Mouse (Mus musculus) kidney, adult 18-20 months (tissue): ENCODE data around the gene Rpl3l.
"Not testable (repeated sequence)": the region's sequence is repeated elsewhere in the genome, so short reads cannot be mapped to it uniquely, and the experiment has no call there.

ENCODE experiments used
- DNase-seq: peaks from one replicate; pipeline ENCODE4 v3.0.0; 2021

Gene Rpl3l

DNA sequence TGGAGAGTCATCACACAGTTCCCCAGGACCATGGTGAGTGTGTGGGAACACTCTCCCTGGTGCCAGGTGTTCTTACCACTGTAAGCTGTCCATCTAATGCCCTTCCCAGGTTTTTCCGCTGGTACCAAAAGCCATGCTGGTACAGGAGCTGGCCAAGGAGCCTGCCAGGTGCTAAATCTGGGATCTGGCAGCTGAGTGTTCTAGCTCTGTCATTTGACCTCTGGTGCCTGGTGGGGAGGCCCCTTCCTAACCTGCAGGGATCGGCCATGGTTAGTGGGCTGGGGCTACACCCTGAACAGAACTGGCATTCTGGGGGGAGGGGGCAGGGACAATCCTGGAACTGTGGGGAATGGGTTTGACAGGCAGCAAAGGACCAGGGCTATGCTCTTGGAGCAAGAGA lies at the start of gene Rpl3l:
Gene Rpl3l (plus strand): TSS at position 203 of the 400 bp plus-strand sequence.
- no peak for DNase-seq

DNA sequence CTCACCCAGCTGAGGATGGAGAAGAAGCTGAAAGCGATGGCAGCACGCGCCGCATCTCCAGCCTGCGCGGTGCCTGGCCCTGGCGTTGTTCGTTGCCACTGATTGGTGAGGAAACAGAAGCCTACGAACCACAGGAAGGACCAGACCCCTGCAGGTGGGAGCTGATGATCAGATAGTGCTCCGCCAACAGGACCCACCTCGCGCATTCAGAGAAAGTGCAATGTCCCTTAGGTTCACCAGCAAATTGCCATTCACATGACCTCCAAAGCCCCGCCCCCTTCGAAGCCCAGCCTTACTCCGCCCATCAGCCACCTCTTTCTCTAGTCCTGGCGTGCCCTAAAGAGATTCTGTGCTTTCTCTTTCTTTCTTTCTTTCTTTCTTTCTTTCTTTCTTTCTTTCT lies 41.1 kb upstream of the Rpl3l start:
- peak; percentile 53 for DNase-seq

DNA sequence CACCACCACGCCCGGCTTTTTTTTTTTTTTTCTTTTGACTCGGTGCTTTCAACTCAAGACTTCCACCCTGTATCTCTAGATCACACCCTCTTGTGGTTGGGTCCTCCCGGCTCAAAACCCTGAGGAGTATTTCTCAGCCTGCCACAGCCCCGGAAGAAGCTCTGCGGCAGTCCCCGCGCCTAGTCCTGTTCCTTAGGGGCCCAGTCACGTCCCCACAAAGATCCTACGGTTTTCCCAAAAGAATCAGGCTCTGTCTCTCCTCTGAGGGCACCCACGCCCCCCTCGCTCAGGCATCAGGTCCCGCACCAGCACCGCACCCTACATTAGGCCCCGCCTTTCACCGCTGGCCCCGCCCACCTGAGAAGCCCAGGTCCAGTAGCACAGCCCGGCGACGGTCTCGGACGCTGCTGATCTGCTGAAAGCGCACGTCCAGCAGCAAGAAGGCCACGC lies 40.4 kb upstream of the Rpl3l start:
- DNase-seq, result peak; percentile 70

DNA sequence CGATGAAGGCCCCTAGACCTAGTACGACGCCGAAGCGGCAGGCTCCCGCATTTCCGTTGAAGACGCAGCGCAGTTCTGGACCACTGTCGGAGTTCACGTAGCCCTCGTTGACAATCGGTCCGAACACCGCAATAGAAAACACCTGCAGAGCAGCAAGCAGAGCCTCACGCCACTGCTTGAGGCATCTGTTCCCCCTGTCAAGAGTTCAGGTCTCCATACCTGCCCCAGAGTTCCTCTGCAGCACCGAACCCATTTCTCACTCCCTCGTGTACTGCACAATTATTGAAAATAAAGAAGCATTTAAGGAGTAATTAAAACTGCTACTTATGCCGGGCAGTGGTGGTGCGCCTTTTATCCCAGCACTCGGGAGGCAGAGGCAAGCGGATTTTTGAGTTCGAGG lies 40.0 kb upstream of the Rpl3l start:
- DNase-seq, result no peak

DNA sequence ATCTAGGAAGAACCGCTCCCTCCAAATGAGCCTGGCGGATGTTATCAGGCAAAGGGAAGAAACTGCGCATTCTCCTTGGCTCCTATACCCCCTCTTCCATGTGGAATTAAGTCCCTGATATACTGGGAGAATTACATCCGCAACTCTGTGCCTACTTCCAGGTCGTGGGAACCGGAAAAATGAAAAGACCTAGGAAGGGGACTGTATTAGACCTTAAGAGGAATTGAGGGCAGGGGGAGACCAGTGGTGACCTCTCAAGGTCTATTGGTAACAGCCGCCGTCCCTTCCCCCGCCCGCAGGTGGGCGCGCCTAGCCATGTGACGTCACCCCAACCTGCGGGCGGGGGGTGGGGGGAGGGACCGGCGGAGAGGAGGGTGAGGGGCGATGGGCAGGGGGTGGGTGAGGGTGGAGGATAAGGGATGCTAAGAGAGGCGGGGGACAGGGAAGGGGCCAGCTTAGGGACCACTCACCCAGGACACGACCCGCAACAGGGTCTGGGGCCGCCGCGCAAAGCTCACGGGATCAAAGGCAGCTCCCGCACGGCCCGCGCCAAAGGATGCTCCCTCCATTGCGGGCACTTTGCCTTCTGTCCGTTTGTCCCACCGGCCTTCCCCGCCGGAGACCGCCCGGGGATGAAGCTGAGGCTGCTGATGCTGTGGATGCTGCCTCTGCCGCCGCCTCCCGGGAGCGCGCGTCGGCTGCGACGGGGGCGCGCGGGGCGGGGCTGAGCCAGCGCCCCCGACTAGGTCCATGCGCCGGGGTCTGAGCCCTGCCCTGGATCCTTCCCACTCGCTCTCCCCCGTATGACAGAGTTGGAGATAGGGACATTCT lies 38.2 kb upstream of the Rpl3l start, which contains the start of gene Syngr3:
Gene Syngr3 (minus strand): TSS at position 705 of the 831 bp plus-strand sequence.
- no peak for DNase-seq

DNA sequence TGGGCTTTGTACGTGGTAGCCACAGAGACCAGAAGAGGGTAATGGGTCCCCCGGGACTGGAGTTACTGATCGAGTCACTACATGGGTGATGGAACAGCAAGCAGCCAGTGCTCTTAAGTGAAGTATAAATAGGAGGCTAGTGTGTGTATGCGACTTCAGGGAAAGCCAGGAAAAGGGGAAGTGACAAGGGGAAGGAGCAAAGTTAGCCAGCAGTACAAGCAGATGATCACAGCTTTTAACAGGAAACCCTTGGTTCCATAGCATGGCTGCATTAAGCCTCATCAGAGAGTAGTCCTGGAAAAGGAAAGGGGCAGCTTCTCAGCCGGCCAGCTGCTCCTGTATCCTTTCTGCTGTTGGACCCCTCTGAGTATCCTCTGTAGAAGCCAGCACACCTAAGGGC lies 35.2 kb upstream of the Rpl3l start:
- DNase-seq, result no peak

DNA sequence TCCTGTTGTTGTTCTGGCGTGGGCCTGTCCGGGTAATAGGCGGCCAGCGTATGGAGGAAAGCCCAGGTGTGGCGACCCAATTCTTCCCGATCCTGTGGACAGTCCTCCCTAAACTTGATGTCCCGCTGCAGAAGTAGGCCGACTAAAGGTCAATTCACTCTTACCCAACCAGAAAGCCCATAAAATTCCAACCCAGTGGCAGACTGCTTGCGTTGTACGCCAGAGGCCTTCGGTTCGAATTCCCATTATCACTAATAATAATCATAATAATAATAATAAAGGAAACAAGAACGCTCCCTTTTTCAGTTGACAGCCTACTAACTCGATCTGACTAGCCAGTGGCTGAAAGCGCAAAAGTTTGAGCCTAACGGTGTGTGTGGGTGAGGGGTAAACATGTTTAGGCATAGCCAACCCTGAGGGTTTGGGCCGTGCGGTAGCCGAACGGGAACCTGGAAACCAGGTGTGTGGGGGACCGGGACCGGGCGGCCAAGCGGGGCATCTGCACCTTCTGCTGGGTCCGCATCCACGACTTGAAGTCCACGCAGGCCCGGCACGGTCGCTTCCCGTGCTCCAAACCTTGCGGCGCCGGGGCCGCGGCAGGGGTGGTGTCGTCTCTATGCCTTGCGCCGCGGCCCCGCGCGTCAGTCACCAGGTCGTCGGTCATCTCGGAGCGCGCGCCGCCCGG lies 32.2 kb upstream of the Rpl3l start:
- peak; percentile 34 for DNase-seq

DNA sequence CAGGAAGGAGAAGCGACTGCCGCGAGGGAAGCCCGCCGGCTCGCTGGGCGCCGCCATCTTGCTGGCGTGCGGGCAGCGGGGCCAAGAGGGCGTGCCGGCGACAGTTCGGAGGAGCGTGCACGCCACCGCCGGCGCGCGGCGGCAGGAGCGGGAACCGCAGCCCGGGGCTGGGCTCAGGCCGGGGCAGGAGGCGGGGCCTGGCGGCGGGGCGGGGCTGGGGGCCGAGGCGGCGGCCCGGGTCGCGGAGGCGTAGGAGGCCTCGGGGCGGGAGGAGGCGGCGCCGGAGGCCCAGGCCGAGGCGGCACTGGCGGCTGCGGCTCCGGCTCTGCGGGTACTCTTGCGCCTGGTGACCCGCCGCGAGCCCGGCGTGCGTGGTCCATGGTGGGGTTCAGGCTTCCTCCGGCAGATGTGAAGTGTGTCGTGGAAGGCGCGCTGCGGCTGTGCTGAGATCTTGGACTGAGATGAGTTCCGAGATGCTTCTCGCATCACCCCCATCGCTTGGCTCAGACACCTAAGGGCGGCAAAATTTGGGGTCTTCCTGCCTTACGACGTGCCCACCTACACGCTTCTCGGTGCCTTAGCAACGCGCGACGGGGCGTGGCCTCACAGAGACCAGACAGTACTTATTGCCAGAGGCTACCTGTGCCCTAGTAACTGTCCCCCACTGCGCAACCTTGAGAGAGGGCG lies 31.5 kb upstream of the Rpl3l start, which contains the start of the genes Gfer and Noxo1:
Gene Gfer (minus strand): TSS at position 146 of the 687 bp plus-strand sequence.
Gene Noxo1 (plus strand): TSS at position 224 of the 687 bp plus-strand sequence.
- peak; percentile 89 for DNase-seq

DNA sequence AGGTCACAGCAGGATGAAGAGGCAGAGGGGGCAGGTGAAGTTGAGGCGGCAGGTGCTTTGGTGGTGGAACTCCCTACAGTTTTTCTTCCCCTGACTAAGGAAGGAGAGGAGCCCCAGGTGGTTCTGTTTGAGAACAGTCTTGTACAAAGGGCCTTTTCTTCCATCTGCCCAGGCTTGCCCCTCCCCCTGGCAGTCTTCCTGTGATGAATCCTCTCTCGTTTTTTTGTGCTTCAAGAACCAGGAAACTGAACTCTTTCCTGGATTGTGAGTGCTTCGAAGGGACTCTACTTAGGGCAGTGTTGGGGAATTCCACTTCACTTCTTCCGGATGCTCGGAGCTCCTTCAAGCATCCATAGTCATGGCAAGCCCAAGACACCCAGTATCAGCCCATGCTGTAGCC lies 29.6 kb upstream of the Rpl3l start:
- no peak for DNase-seq

DNA sequence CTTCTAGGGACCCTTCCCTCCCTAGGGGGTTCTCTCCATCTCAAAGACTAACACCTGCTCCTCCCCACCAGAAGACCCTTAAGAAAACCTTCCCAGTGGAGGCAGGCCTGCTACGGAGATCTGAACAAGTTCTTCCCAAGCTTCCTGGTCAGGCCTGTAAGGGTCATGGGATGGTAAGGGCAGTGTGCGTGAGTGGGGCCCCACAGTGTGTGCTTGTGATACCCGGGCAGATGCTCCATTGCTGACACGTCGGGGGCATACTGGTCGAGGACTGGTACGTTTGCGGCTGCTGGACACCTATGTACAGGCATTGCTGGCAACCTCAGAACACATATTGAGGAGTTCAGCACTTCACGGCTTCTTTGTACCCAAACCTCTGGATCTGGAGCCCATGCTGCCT lies 28.9 kb upstream of the Rpl3l start:
- no peak for DNase-seq

DNA sequence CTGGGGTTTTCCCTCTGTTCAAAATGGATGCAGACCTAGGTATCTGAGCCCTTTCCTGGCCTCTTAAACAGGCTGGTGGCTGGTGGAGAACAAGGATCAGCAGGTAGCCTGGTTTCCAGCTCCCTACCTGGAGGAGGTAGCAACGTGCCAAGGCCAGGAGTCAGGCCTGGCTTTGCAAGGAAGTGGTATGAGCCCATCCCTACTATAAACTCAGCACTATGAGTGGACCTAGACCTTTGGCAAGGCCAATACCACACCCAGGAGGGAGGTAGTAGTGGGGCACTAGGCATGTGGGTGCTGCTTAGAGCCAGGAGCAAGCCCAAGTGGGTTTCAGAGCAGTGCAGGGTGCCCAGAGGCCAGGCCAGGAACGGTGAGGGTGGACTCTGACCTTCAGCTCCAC lies 28.1 kb upstream of the Rpl3l start:
- DNase-seq, result no peak

DNA sequence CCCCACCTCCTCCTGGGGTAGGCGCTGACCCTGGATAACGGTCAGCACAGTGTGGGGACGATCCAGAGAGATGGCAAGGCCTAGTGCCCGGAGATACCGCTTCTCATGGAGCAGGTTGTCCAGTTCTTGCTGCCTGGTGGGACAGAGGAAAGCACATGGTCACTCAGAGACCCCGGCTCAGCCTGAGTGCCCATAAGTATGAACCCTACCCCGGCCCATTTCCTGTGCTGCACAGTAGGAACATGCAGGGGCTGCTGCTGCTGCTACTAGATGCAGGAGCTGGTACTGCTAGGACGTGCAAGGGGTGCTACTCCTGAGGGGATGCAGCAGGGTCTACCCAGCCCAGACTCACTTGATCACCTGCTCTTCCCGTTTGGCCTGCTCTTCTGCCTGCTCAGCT lies 26.4 kb upstream of the Rpl3l start:
- no peak for DNase-seq

DNA sequence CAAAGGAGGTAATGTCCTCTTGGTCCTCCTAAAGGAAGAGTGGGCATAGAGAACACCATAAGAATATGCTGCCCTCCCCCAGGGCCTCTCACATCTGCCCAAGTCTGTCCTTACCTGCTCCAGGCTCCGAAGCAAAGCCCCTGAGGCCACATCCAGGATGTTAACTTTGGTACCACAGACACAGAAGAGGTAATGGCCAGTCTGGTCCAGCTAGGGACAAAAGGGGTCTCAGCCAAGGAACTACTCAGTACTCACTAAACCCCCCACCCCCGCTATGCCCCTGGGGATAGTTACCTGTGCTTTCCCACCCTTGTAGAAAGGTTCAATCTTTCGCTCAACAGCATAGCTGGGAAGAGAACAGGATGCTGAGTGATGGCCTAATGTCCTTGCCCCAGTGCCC lies 21.8 kb upstream of the Rpl3l start:
- DNase-seq, result no peak

DNA sequence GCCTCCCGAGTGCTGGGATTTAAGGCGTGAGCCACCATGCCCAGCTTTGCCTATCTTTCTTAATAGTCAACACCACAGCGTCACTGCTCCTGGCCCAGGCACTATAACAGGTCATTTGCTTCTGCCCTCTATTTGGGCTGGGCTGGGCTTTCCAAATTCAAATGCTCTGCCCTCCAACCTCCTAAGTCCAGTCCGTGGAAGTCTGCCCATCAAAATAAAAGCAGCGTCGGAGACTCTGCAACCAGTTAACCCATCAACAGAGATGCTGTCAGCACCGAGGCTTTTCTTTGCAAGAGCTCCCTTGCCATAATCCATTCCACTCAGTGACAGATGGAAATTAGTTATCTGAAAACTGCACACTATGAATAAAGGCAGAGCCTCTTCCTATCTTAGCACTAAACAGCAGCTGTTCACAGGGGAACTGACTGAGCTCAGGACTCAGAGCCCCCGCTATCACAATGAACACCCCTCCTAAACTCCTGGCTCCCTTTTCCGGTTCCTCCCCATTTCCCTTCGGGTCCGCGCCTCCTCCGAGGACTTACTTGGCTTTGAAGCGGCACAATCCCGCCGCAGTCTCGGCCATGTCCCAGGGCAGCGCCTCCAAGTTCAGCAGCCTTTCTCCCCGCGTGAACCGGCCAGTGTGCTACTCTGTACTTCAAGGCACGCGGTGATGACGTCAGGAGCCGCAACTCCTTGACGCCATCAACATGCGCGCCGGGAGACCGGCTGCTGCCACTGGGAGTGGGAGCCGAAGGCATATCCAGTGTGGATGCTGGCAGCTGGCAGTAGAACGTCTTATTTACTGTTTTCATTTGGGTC lies 20.4 kb upstream of the Rpl3l start, which contains the start of gene Tbl3:
Gene Tbl3 (minus strand): TSS at position 679 of the 819 bp plus-strand sequence.
- peak; percentile 97 for DNase-seq

DNA sequence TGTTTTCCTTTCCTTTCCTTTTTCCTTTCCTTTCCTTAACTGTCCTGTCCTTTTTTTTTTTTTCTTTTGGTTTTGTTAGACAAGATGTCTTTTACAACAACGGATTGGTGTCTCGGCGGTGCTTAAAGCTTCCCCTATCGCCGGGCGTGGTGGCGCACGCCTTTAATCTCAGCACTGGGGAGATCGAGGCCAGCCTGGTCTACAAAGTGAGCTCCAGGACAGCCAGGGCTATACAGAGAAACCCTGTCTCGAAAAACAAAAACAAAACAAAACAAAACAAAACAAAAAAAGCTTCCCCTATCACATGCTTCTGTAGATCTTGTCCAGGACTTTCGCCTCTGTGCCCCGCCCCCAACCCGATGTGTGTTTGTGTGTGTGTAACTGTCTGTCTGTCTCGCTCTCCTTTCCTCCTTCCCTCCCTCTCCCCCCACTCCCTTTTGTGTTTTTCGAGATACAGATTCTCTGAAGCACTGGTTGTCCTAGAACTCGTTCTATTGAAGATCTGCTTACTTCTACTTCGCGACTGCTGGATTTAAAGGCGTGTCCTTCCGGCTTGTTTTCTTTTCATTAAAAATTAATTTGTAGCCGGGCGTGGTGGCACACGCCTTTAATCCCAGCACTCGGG lies 19.7 kb upstream of the Rpl3l start:
- DNase-seq, result no peak

DNA sequence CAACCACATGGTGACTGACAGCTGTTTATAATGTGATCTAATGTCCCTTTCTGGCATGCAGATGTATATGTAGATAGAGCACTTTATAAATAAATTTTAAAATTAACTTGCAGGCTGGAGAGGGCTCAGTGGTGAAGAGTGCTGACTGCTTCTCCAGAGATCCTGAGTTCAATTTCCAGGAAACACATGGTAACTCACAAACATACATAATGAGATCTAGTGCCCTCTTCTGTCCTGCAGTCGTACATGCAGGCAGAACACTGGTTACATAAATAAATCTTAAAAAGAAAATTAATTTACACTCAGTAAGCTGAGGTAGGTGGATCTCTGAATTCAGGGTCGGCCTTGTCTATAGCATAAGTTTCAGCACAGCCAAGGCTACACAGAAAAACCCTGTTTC lies 19.0 kb upstream of the Rpl3l start:
- no peak for DNase-seq

DNA sequence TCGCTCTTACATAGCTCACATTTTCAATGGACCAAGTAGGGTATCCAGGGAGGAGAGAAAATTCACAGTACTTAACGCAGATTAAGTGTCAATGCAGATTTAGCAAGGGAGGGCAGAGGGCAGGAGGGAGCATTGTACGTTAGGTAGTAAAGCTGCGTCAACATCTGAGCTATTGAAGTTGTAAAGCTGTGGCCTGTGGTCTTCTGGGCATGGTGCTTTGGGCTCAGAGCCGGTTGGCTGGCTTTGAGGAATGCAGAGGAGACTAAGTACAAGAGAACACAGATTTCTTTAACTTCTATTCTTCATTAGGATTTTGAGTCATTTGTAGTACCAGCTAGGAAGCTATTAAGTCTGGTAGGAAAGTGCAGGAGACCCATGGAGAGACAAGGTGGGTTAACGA lies 12.1 kb upstream of the Rpl3l start:
- no peak for DNase-seq

DNA sequence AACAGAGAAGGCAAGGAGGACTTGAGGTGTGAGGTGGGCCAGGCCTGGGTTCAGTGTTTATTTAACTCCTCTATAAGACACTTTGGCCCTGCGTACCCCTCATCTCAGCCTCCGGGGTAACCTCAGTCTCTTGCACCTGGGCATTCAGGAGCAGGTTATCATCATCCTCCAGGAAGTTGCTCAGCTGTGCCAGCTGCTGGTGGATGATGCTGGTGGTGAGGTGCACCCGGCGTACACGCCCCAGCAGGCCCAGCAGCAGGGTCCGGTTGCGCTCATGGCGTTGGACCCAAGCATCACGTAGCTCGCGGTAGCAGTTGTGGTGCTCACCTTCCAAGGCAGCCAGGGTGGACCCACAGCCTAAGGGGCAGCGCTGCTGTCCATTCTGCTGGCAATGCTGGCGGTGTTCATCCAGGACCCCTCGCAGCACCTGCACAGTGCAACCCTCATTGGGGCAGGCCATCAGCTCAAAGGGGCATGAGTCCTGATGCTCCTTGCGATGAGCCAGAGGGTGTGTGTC lies 11.4 kb upstream of the Rpl3l start:
- DNase-seq, result no peak

DNA sequence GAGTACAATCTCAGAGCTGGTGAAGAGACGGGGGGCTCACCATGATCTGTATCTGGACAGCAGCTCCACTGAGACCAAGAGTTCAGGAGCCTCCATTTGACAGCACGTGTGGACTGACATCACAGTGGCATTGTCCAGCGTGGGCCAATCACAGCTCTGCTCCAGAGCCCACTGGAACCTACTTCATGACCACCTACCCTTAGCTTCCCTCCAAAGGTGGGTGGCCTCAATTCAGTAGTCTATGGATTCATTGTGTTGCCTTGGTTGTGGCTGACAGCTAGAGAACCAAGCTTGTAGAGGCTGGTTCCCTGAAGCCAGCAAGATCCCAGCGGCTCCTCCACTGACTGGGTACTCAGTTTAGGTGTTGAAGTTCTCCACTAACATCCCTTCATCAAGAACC lies 9.7 kb upstream of the Rpl3l start, which contains the start of the genes Rnf151 and Rps2:
Gene Rnf151 (minus strand): TSS at position 121 of the 400 bp plus-strand sequence.
Gene Rps2 (plus strand): TSS at position 174 of the 400 bp plus-strand sequence.
- DNase-seq, result no peak

DNA sequence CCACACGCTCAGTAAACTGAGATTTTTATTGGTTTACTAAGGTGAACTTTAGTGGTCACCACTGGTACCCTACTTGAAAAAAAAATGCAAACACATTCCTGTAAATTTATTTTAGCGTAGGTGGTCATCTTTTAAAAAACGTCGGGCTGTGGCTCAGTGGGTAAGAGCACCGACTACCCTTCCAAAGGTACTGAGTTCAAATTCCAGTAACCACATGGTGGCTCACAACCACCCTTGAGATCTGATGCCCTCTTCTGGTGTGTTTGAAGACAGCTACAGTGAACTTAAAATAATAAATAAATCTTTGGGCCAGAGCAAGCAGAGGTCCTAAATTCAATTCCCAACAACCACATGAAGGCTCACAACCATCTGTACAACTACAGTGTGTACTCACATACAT lies 8.7 kb upstream of the Rpl3l start:
- not testable (repeated sequence) for DNase-seq

DNA sequence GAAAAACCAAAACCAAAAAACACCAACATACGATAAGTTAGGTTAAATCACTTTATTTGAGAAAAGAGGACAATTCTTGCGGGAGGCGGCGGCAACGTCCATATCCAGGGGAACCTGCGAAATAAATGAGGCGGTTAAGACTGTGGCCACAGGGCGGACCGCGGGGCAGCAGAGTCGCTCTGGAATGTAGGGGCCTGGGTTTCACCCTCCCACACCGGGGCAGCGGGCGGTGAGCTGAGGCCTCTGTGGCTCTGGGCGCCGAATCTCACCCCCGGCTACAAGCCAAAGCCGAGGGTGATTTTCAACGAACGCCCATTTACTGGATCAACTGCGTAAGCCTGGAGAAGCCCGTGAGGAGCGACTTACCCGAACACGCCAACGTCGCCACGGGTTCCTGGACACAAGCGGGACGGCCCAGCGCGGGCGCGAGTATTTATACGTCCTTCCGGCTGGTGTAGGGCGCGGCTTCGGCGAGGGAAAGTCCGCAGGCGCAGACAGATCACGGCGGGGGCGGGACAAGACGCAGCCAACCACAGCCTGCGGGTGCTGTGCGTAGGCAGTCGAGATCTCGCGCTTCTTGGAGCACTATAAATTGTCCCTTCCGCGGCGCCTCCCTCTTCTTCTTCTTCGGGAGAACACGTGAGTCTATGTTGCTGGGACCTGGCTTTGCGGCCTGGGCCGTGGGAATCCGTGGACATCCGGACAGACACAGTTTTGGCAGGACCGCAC lies 8.0 kb upstream of the Rpl3l start:
- peak; percentile 98 for DNase-seq
